Mouse (Mus musculus) stomach, embryonic 15.5 days (tissue): ENCODE results near the gene Dot1l. TPM values are rescaled to one million over a fixed set of nuclear protein-coding genes. Genes with fewer than 3 reads are reported as not detected.

Experiments used
- ATAC-seq: fragments of 200-750 bp; cut with Nextera tagmentation; 2 replicates; pipeline ENCODE4 v1.8.0; 2017; ENCODE audit warnings: low read depth, moderate number of reproducible peaks, moderate TSS enrichment; ENCODE audit not compliant: insufficient read depth, low FRiP score
- H3K27ac ChIP-seq: fragments of 300-500 bp; sonication (generic); 2 replicates; pipeline ENCODE4 v1.5.1; 2015; ENCODE audit warnings: mild to moderate bottlenecking, inconsistent platforms
- H3K27me3 ChIP-seq: fragments of 300-500 bp; sonication (generic); replicated peaks from 2 replicates; pipeline ENCODE4 v1.6.1; 2015; ENCODE audit warnings: inconsistent platforms
- H3K36me3 ChIP-seq: fragments of 300-500 bp; sonication (generic); 2 replicates; pipeline ENCODE4 v1.6.1; 2015; ENCODE audit warnings: inconsistent platforms
- H3K4me1 ChIP-seq: fragments of 300-500 bp; sonication (generic); 2 replicates; pipeline ENCODE4 v1.6.1; 2015; ENCODE audit warnings: inconsistent platforms
- H3K4me2 ChIP-seq: fragments of 300-500 bp; sonication (generic); 2 replicates; pipeline ENCODE4 v1.6.1; 2015; ENCODE audit warnings: mild to moderate bottlenecking, inconsistent platforms
- H3K4me3 ChIP-seq: fragments of 300-500 bp; sonication (generic); replicated peaks from 2 replicates; pipeline ENCODE4 v1.5.1; 2015; ENCODE audit warnings: inconsistent platforms
- H3K9ac ChIP-seq: fragments of 300-500 bp; sonication (generic); 2 replicates; pipeline ENCODE4 v1.6.1; 2015; ENCODE audit warnings: inconsistent platforms
- H3K9me3 ChIP-seq: fragments of 300-500 bp; sonication (generic); 2 replicates; pipeline ENCODE4 v1.6.1; 2016; ENCODE audit warnings: inconsistent platforms
- WGBS: fragments of 180-500 bp; shearing (Covaris S2); methylation state at CpG from one replicate; pipeline ENCODE4 v1.1.7; 2015; 5-methylcytosine and 5-hydroxymethylcytosine counted together
- polyA plus RNA-seq: library from polyadenylated mRNA; unstranded; fragments of >200 nt; fragmentation: Nextera tagmentation; extraction: Ambion mirVana; gene quantifications from 2 replicates; pipeline ENCODE4 v1.2.1, GENCODE M21; 2015

Gene Dot1l
- polyA plus RNA-seq, 1 experiment from 2014 or later = 17.4 TPM

GRCm38 (mm10) chr10:80794750-80795149 lies 39.7 kb downstream of the Dot1l start:
- Histone ChIP-seq H3K27ac (no peak overlapping the region), H3K27me3 (no peaks in the 10 kb centered on the region), H3K9ac (no peak overlapping the region), H3K4me2 (no peak overlapping the region), H3K9me3 (no peaks in the 10 kb centered on the region), H3K4me3 (no peak overlapping the region), H3K4me1 (peaks cover 20% of the 10 kb centered on the region), H3K36me3 (peaks cover 40% of the 10 kb centered on the region)
- 87% methylated on average over 8 of the region's 8 CpGs for WGBS
- ATAC-seq = no peak

GRCm38 (mm10) chr10:80796307-80796848 lies 41.4 kb downstream of the Dot1l start:
- ATAC-seq = no peak
- H3K4me1 ChIP-seq = peaks cover 27% of the 10 kb centered on the region
- H3K4me3 ChIP-seq = peak overlapping the region; percentile 79
- H3K27ac ChIP-seq = no peak overlapping the region
- H3K36me3 ChIP-seq = peaks cover 30% of the 10 kb centered on the region
- H3K4me2 ChIP-seq = peak overlapping the region; percentile 84
- no peaks in the 10 kb centered on the region for H3K9me3 ChIP-seq
- no peak overlapping the region for H3K9ac ChIP-seq
- 82% methylated on average over 9 of the region's 9 CpGs for WGBS
- H3K27me3 ChIP-seq = no peaks in the 10 kb centered on the region

- H3K27ac ChIP-seq = peak overlapping the region; percentile 99
Observed at GRCm38 (mm10) chr10:80797186-80798149, 42.5 kb downstream of the Dot1l start.

GRCm38 (mm10) chr10:80798150-80799006 lies 43.4 kb downstream of the Dot1l start, which contains the start of the genes Sf3a2 and Plekhj1:
Sf3a2 (plus strand) TSS chr10:80798198.
Plekhj1 (minus strand) TSS chr10:80798626.
- H3K9me3 ChIP-seq = no peaks in the 10 kb centered on the region
- WGBS = under 1% methylated on average over 104 of the region's 104 CpGs
- peak; percentile 92 for ATAC-seq
- H3K4me2 ChIP-seq = peak within 1 kb of the TSS; percentile 84
- peaks cover 20% of the 10 kb centered on the region for H3K4me1 ChIP-seq
- peak within 1 kb of the TSS; percentile 99 for H3K27ac ChIP-seq
- H3K4me3 ChIP-seq = peak within 1 kb of the TSS; percentile 79
- H3K9ac ChIP-seq = peak within 1 kb of the TSS; percentile 97
- peaks cover 41% of the 10 kb centered on the region for H3K36me3 ChIP-seq
- no peaks in the 10 kb centered on the region for H3K27me3 ChIP-seq

More at GRCm38 (mm10) chr10:80797186-80798149, 42.5 kb downstream of the Dot1l start:
- ATAC-seq = peak; percentile 70
- H3K4me1 ChIP-seq = peaks cover 21% of the 10 kb centered on the region
- peak overlapping the region; percentile 84 for H3K9ac ChIP-seq
- H3K9me3 ChIP-seq = no peaks in the 10 kb centered on the region
- H3K4me2 ChIP-seq = peak overlapping the region; percentile 84
- no peaks in the 10 kb centered on the region for H3K27me3 ChIP-seq
- peaks cover 35% of the 10 kb centered on the region for H3K36me3 ChIP-seq
- WGBS = 1% methylated on average over 59 of the region's 59 CpGs
- peak overlapping the region; percentile 79 for H3K4me3 ChIP-seq

- under 1% methylated on average over 18 of the region's 18 CpGs for WGBS
- no peaks in the 10 kb centered on the region for H3K9me3 ChIP-seq
- peaks cover 20% of the 10 kb centered on the region for H3K4me1 ChIP-seq
- H3K4me3 ChIP-seq = peak overlapping the region; percentile 79
- H3K9ac ChIP-seq = peak overlapping the region; percentile 97
- peak overlapping the region; percentile 99 for H3K27ac ChIP-seq
- H3K4me2 ChIP-seq = peak overlapping the region; percentile 81
- no peaks in the 10 kb centered on the region for H3K27me3 ChIP-seq
- H3K36me3 ChIP-seq = peaks cover 47% of the 10 kb centered on the region
- no peak for ATAC-seq
Observed at GRCm38 (mm10) chr10:80799070-80799566, 44.1 kb downstream of the Dot1l start.

GRCm38 (mm10) chr10:80802204-80802912 lies 47.4 kb downstream of the Dot1l start:
- Histone ChIP-seq H3K27me3 (no peaks in the 10 kb centered on the region), H3K4me2 (no peak overlapping the region), H3K4me1 (peaks cover 30% of the 10 kb centered on the region), H3K9ac (no peak overlapping the region), H3K9me3 (no peaks in the 10 kb centered on the region), H3K36me3 (peaks cover 42% of the 10 kb centered on the region), H3K27ac (no peak overlapping the region), H3K4me3 (no peak overlapping the region)
- ATAC-seq = no peak
- 90% methylated on average over 10 of the region's 10 CpGs for WGBS

GRCm38 (mm10) chr10:80802996-80803395 lies 48.0 kb downstream of the Dot1l start:
- H3K9me3 ChIP-seq = no peaks in the 10 kb centered on the region
- 78% methylated on average over 3 of the region's 3 CpGs for WGBS

GRCm38 (mm10) chr10:80804340-80804739 lies 49.3 kb downstream of the Dot1l start:
- WGBS = 91% methylated on average over 2 of the region's 2 CpGs
- H3K36me3 ChIP-seq = peaks cover 42% of the 10 kb centered on the region

More at GRCm38 (mm10) chr10:80802996-80803395, 48.0 kb downstream of the Dot1l start:
- Histone ChIP-seq H3K9ac (no peak overlapping the region), H3K4me2 (no peak overlapping the region), H3K27ac (no peak overlapping the region), H3K36me3 (peaks cover 42% of the 10 kb centered on the region), H3K4me1 (peaks cover 35% of the 10 kb centered on the region), H3K27me3 (peaks cover 1% of the 10 kb centered on the region; the same call in 1 of the 2 replicates), H3K4me3 (no peak overlapping the region)
- no peak for ATAC-seq

GRCm38 (mm10) chr10:80804916-80805315 lies 49.9 kb downstream of the Dot1l start, which contains the start of gene Amh:
Amh (plus strand) TSS chr10:80805243.
- Histone ChIP-seq H3K27ac (no peak within 1 kb of the TSS), H3K27me3 (peaks cover 15% of the 10 kb centered on the region; the same call in 1 of the 2 replicates), H3K9me3 (no peaks in the 10 kb centered on the region), H3K4me3 (no peak within 1 kb of the TSS), H3K4me2 (no peak within 1 kb of the TSS; the same call in 1 of the 2 replicates), H3K9ac (no peak within 1 kb of the TSS), H3K4me1 (peaks cover 46% of the 10 kb centered on the region), H3K36me3 (peaks cover 42% of the 10 kb centered on the region)
- 67% methylated on average over 6 of the region's 6 CpGs for WGBS
- ATAC-seq = no peak

More at GRCm38 (mm10) chr10:80804340-80804739, 49.3 kb downstream of the Dot1l start:
- H3K9me3 ChIP-seq = no peaks in the 10 kb centered on the region
- no peak overlapping the region for H3K4me2 ChIP-seq
- H3K27ac ChIP-seq = no peak overlapping the region
- H3K27me3 ChIP-seq = peaks cover 14% of the 10 kb centered on the region; the same call in 1 of the 2 replicates
- H3K4me1 ChIP-seq = peaks cover 49% of the 10 kb centered on the region
- ATAC-seq = no peak
- no peak overlapping the region for H3K4me3 ChIP-seq
- no peak overlapping the region for H3K9ac ChIP-seq

- H3K9me3 ChIP-seq = no peaks in the 10 kb centered on the region
- peaks cover 18% of the 10 kb centered on the region; the same call in 1 of the 2 replicates for H3K27me3 ChIP-seq
- no peak overlapping the region for H3K4me3 ChIP-seq
- peaks cover 45% of the 10 kb centered on the region for H3K4me1 ChIP-seq
- H3K27ac ChIP-seq = no peak overlapping the region
- H3K36me3 ChIP-seq = peaks cover 42% of the 10 kb centered on the region
- no peak overlapping the region for H3K9ac ChIP-seq
- no peak for ATAC-seq
- no peak overlapping the region for H3K4me2 ChIP-seq
- WGBS = 67% methylated on average over 5 of the region's 5 CpGs
Observed at GRCm38 (mm10) chr10:80805322-80805721, 50.3 kb downstream of the Dot1l start.
